Mouse (Mus musculus): ENCODE measurements around the gene Gpr157.

Gpr157 gene

GRCm38 (mm10) chr4:150070136-150070535 lies 17.0 kb upstream of the Gpr157 start:
- CTCF ChIA-PET = no interaction called here

DNA sequence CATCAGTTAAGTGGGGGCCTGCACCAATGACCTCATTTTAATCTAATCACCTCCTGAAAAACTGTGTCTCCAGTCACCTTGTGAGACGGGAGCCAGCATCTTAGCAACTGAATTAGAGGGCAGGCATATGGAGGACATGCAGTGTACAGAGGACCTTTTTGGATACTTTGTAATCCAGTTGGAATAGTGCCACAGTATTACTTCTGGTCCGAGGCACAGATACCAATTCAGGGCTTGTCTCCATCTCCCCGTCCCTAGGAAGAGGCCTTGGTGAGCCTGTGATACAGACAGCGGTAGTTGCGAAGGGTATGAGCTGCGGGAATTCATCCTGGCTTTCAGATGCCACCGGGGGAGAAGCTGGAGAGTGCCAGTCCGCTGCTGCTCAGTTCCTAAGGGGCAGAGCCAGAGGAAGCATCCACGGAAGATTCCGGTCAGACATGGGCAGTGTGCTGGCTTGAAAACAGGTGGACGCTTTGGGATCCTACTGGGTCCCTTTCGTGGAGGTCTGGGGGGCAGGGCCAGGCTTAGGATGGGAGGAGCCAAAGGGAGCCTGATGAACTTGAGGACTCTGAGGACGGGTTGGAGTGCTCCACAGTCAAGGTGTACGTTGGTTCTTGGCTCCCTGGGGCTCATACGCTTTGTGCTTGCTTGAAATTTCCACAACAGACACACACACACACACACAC lies 14.6 kb upstream of the Gpr157 start:
- CTCF ChIA-PET = no interaction called here

- CTCF ChIA-PET = interaction anchor here (0.5 kb wide), 1 partner anchor 20 kb away, joined by 11 read pairs; no protein-coding TSS in a partner anchor
Measured at GRCm38 (mm10) chr4:150073102-150073473, 14.1 kb upstream of the Gpr157 start.

GRCm38 (mm10) chr4:150075350-150075749 lies 11.8 kb upstream of the Gpr157 start:
- CTCF ChIA-PET = interaction anchor here (0.5 to 0.6 kb wide), 2 partner anchors 23 to 62 kb away, joined by 3 to 24 read pairs; no protein-coding TSS in a partner anchor

DNA sequence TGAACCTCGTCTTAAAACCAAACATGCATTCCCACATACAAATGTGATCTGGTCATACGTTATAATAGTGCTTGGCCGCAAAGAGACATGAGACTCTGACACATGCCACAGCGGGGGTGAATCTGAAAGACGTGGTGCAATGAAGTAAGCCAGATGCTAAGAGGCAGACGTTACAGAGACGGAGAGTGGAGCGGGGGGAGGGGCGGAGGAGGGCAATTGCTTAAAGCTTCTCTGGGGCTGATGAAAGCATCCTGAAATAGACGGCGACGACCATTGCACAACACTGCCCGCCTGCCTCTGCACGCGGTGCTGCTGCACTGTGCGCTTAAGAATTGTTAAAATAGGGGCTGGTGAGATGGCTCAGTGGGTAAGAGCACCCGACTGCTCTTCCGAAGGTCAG lies 11.0 kb upstream of the Gpr157 start:
- CTCF ChIA-PET = interaction anchor here (0.7 kb wide), 2 partner anchors 48 to 280 kb away, joined by 4 to 10 read pairs; no protein-coding TSS in a partner anchor

GRCm38 (mm10) chr4:150078646-150079045 lies 8.5 kb upstream of the Gpr157 start:
- CTCF ChIA-PET = interaction anchor here (0.6 kb wide), 2 partner anchors 59 to 285 kb away, joined by 5 to 6 read pairs; no protein-coding TSS in a partner anchor

DNA sequence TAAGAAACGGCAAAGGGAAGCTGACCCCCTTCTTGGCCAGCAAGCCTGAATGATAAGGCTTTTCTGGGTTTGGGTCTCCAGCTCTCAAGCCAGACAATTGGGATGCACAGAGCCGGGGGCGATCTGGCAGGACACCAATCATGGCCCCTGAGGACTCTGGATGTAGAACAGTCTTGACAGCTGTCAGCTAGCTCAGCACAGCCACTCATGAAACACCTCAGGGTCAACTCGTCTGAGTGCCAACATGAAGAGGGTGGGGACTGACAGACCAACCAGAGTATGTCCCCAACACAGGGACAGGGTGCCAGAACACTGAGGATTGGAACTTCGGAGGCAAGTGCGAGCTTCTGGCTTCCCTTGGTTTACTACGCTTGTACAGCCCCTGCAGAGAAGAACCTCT lies 7.9 kb upstream of the Gpr157 start:
- CTCF ChIA-PET = interaction anchor here (0.6 kb wide), 3 partner anchors 48 to 286 kb away, joined by 3 to 6 read pairs (median 5); no protein-coding TSS in a partner anchor

GRCm38 (mm10) chr4:150080330-150080967 lies 6.7 kb upstream of the Gpr157 start:
- CTCF ChIA-PET = no interaction called here

GRCm38 (mm10) chr4:150085366-150085765 lies 1.8 kb upstream of the Gpr157 start:
- CTCF ChIA-PET = no interaction called here

GRCm38 (mm10) chr4:150086841-150087160 lies 364 bp upstream of the Gpr157 start:
- CTCF ChIA-PET = interaction anchor here (0.6 to 1.2 kb wide), 3 partner anchors 13 to 34 kb away, joined by 3 to 5 read pairs (median 4); no protein-coding TSS in a partner anchor

DNA sequence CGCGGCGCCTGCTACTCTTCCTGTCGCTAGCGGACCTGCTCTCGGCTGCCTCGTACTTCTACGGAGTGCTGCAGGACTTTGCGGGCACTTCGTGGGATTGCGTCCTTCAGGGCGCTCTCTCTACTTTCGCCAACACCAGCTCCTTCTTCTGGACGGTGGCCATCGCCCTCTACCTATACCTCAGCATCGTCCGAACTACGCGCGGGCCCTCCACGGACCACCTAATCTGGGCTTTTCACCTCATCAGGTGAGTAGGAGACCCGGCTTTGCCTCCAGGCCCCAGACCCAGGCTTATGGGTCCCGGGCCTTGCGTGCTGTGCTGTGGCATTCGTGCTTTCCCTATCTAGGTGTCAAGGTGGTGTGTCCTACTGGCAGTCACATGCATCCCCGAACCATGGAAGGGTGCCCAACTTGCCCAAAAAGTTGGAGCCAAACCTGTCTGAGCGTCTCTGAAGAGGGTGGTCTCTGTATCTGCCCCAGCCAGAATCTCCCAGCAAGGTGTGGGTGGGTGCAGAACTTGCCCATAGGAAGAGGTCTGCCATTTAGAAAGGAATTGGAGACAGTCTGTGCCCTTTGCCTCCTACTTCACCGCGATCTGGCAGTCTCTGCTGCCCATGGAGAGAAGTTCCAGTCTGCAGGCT lies 845 bp downstream of the Gpr157 start:
- CTCF ChIA-PET = interaction anchor here (1.2 kb wide), 1 partner anchor 32 kb away, joined by 4 read pairs; no protein-coding TSS in a partner anchor

GRCm38 (mm10) chr4:150089121-150089520 lies 2.0 kb downstream of the Gpr157 start:
- CTCF ChIA-PET = no interaction called here

- CTCF ChIA-PET = interaction anchor here (0.6 to 1.1 kb wide), 3 partner anchors 60 to 1786 kb away, joined by 3 to 7 read pairs (median 4); no protein-coding TSS in a partner anchor
Measured at GRCm38 (mm10) chr4:150091887-150092582, 4.9 kb downstream of the Gpr157 start.

GRCm38 (mm10) chr4:150092583-150092902 lies 5.4 kb downstream of the Gpr157 start:
- CTCF ChIA-PET = interaction anchor here (0.5 to 1.1 kb wide), 3 partner anchors 61 to 1786 kb away, joined by 3 to 4 read pairs (median 3); no protein-coding TSS in a partner anchor

- CTCF ChIA-PET = interaction anchor here (0.6 to 1.8 kb wide), 3 partner anchors 17 to 491 kb away, joined by 4 to 5 read pairs (median 5); no protein-coding TSS in a partner anchor
Measured at GRCm38 (mm10) chr4:150093560-150094462, 6.6 kb downstream of the Gpr157 start.

DNA sequence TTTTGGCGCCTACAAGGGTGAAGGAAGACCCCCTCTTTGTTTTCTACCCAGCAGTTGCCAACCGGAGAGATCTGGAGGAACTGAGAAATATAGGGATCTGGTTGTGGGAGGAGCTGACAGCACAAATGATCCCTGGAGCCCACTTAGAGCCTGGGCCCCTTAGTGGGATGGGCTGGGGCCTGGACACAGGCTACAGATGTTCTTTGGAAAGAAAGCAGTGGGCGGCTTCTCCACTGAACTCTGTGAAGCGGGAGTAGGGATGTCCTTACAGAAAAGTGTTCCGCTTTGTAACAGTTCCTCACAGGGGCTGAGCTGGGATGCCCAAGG lies 7.3 kb downstream of the Gpr157 start:
- CTCF ChIA-PET = interaction anchor here (0.6 to 1.8 kb wide), 2 partner anchors 59 to 491 kb away, joined by 4 to 5 read pairs; no protein-coding TSS in a partner anchor

DNA sequence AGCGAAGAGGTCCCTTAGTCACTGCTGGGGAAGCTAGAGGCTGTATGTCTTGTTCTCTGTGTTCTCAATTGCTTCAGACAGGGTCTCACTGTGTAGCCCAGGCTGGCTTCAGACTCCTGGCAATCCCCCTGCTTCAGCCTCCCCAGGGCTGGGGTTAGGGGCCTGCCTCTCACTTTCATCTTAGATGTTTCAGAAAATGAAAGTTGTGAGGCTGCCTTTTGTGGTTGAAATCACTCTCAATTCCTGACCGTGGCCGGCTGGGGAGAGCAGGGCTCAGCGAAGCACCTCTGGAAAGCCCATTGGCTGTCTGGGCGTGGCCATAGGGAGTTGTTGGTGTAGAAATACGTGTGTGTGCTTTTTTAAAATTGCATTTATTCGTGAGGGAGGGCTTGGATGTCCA lies 9.1 kb downstream of the Gpr157 start:
- CTCF ChIA-PET = no interaction called here

- CTCF ChIA-PET = interaction anchor here (0.7 to 1.0 kb wide), 2 partner anchors 23 to 139 kb away, joined by 3 read pairs; no protein-coding TSS in a partner anchor
Measured at GRCm38 (mm10) chr4:150097847-150098246, 10.7 kb downstream of the Gpr157 start.

DNA sequence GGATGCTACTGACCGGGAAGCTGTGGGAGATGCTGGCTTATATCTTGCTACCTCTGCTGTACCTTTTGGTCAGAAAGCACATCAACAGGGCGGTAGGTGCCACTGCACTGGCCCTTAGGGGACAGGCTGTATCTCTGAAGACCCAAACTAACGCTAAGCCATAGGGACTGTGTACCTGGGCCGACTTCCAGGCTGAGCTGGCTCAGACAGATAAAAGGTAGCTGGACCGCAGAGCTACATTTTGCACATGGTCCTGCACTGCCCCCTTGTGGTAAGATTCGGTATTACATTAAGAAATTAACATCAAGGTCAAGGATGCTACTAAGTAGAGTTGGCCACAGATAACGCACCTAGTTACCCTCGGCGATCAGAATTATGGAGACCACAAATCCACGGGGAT lies 11.7 kb downstream of the Gpr157 start:
- CTCF ChIA-PET = interaction anchor here (0.5 to 1.0 kb wide), 3 partner anchors 14 to 141 kb away, joined by 3 to 8 read pairs (median 3); no protein-coding TSS in a partner anchor

GRCm38 (mm10) chr4:150102822-150103221 lies 15.7 kb downstream of the Gpr157 start:
- CTCF ChIA-PET = no interaction called here

GRCm38 (mm10) chr4:150105671-150106070 lies 18.5 kb downstream of the Gpr157 start:
- CTCF ChIA-PET = no interaction called here

All from spleen, embryonic (tissue).